Mouse (Mus musculus): ENCODE results near the gene Trip10.

Trip10 gene

GRCm38 (mm10) chr17:57249186-57250181 lies at the start of gene Trip10:
Trip10 (plus strand) TSS chr17:57249455.
- WGBS = under 1% methylated on average over 50 of the region's 52 CpGs

DNA sequence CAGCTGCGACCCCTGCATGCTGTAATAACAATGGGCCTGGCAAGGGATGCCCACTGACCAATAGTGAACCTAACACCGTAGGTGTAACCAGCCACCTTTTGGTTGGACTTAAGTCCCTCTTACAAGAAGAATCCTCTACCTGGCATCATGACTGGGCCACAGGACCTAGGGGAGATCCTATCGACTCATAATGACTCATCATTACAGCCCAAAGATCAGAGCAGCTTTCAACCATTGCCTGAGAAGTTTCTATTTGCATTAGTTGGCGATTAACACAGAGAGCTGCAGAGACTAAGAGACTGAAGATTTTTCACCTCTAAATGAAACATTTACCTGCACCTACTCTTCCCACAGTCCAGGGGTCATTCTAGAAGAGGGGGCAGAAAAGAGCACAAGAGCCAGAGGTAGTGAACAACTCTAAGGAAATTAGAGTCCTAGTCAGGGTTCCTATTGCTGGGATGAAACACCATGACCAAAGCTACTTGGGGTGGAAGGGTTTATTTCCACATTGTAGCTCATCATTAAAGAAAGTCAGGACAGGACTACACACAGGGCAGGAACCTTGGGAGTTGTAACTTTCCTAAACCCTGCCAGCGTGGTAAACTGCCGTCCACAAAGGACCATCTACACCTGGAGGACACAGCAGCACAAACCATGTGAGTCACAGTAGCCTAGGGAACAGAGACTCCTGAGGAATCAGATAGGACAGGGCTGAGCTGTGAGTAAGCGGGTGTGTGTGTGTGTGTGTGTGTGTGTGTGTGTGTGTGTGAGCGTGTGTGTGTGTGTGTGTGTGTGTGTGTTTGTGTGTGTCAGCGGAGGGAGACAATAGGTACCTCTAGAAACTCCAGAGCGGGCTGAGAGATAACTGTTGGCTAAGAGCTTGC lies 47.2 kb upstream of the Trip10 start:
- 89% methylated on average over 10 of the region's 10 CpGs for WGBS

GRCm38 (mm10) chr17:57207938-57208337 lies 41.3 kb upstream of the Trip10 start:
- 67% methylated on average over 3 of the region's 3 CpGs for WGBS

DNA sequence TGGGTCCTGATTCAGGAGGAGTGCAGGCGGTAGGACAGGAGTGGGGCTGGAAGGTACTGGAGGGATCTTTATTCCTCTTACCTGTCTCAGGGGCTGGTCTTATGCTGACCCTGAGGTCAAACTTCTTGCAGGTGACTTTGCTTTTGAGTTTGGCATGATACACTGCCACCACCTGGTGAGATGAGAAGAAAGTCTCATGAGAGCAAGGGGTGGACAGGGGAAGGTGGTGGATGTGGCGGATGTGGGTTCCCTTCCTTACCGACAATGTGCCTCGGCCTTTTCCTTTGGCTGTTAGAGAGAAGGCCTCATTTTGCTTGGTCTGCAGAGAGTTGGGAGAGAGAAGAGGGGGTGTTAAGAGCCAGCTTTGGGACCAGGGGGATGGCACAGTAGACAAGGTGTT lies 39.9 kb upstream of the Trip10 start:
- 67% methylated on average over 4 of the region's 4 CpGs for WGBS

DNA sequence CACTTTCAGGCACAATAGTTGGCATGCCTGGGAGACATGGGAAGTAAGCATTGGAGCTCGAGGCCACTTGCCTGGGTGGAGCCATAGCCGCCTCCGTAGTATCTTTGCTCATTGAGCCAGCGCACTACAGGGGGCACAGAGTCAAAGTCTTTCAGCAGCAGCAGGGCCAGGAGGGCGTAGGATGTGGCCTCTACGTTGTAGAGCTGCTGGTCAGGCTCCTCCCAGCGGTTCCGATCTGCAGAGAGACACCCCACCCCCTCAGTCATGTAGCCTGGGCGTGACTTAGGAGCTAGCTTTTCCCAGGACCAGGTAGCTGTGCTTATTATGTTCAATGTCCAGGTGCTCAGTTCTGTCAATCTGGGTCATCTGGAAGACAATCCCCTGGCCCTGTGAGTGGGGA lies 37.8 kb upstream of the Trip10 start:
- 65% methylated on average over 9 of the region's 9 CpGs for WGBS

DNA sequence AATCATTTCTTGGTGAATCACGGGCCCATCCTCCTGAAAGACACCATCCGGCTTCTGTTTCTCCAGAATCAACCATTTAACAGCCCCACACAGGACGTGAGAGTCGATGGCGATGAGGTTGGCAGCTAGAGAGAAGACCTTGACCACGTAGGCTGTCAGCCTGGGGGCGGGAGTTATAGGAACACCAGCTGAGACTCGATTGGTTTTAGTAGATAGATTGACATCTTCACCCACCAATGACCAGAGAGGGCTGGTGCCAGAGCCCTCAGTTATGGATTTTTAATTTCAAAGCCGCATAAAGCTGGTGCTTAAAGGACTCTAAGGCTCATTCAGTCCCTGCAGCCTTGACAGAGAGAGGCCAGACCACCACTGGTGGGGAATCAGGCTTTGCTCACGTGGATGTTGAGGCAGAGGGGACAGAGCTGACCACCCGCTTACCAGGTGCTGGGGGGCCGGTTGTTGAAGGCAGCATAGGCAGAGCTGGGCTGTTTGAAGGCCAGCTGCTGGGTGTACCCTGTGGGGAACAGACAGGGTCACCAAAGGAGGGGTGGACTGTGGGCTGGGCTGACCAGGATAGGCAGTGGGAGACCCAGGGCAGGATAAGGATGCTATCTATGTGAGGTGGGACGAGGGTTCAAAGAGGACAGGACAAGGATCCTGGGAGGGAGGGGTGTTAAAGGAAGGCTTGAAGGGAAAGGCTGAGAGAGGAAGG lies 34.4 kb upstream of the Trip10 start:
- 51% methylated on average over 13 of the region's 13 CpGs for WGBS

DNA sequence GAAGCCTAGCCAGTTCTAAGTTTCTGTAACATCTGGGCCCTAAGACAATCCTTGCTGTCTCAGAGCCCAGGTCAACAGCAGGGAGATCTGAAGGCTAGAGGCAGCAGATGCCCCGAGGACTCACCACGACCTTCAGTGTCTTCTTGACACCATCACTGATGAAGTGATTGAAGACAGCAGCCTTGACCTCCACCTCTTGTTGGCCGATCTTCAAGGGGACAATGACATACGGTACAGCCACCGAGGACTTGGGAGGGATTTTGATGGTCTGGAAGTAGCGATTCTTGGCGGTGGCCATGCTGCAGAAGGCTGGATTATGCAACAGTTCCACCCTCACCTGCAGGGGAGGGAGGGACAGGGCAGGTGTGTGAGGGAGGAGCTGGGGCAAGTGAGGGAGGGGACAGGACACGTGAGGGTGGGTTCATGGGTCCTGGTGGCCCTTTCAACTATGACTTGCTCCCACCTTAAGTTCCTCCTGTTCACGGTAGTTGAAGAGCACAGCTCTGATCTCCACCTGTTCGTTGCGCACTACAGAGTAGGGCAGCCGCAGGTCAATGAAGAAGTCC lies 30.8 kb upstream of the Trip10 start:
- WGBS = 81% methylated on average over 12 of the region's 12 CpGs

GRCm38 (mm10) chr17:57219167-57219883 lies 29.9 kb upstream of the Trip10 start:
- 19% methylated on average over 11 of the region's 11 CpGs for WGBS

GRCm38 (mm10) chr17:57219884-57220207 lies 29.4 kb upstream of the Trip10 start:
- WGBS = 24% methylated on average over 3 of the region's 3 CpGs

- 83% methylated on average over 4 of the region's 4 CpGs for WGBS
Observed at GRCm38 (mm10) chr17:57221911-57222310, 27.3 kb upstream of the Trip10 start.

- WGBS = 71% methylated on average over 9 of the region's 9 CpGs
Observed at GRCm38 (mm10) chr17:57223313-57223712, 25.9 kb upstream of the Trip10 start.

DNA sequence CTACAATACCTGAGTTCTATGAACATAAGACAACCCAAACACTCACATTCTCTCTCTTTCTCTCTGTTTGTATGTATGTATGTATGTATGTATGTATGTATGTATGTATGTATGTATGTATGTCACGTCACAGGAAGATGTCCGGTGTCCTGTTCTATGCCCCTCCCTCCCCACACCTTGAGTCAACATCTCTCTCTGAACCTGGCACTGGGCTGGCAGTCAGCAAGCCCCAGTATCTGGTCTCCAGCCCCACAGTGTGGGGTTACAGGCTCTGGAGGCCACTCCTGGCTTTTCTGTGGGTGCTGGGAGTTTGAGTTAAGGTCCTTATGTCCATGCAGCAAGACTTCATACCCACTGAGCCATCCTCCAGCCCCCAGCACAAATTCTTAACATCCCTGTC lies 21.8 kb upstream of the Trip10 start:
- 95% methylated on average over 2 of the region's 2 CpGs for WGBS

- 86% methylated on average over 3 of the region's 3 CpGs for WGBS
Observed at GRCm38 (mm10) chr17:57228014-57228413, 21.2 kb upstream of the Trip10 start, which contains the start of gene C3. C3 (minus strand) TSS chr17:57228136.

DNA sequence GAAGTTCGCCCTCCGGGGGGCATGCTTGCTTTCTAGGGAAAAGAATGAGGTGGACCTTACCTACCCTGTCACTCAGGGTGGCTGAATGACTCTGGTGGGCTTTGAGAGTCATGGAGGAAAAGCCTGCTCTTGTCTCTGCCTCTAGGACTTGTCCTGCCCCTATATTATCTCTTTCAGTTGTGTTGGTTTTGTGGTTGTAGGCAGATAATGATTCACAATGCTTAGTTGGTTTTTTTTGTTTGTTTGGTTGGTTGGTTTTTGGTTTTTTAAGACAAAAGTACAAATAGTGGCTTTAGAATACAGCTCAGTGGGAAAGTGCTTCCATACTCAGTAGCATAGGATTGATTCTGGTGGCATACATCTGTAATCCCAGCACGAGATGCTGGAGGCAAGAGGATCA lies 20.4 kb upstream of the Trip10 start:
- 79% methylated on average over 3 of the region's 3 CpGs for WGBS

- 78% methylated on average over 15 of the region's 15 CpGs for WGBS
Observed at GRCm38 (mm10) chr17:57229851-57230727, 19.2 kb upstream of the Trip10 start.

GRCm38 (mm10) chr17:57230728-57231125 lies 18.5 kb upstream of the Trip10 start:
- WGBS = 65% methylated on average over 6 of the region's 6 CpGs

DNA sequence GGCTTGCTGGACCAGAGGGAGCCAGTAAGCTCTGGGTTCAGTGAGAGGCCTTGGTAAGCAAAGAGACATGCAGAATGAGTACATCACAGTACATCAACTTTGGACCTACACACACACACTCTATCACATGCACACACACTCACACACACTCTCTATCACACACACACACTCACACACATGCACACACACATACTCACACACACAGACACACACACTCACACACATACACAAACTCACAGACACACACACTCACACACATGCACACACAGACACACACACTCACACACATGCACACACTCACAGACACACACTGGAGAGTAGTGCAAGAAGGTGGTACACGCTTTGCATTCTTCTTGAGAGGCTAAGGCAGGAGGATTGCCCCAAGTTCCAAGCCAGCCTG lies 17.1 kb upstream of the Trip10 start:
- 88% methylated on average over 1 of the region's 1 CpGs for WGBS

DNA sequence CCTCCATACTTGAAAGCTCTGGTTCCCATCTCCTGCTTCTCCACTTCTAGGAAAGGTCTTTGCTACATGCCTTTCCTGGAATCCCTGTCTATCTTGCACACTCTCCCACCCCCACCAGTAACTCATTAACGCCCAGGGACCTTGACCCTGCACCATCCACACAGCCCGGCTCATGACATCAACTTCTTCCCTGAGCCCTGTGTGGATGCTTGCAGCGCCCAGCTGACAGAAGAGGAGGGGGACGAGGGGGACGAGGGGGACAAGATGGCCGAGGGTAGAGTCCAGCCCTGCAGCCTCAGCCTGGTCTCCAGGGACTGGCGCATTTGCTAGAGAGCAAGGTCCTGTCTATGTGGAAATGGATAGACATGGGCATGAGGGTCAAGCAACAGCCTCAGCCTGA lies 16.2 kb upstream of the Trip10 start:
- 59% methylated on average over 7 of the region's 7 CpGs for WGBS

DNA sequence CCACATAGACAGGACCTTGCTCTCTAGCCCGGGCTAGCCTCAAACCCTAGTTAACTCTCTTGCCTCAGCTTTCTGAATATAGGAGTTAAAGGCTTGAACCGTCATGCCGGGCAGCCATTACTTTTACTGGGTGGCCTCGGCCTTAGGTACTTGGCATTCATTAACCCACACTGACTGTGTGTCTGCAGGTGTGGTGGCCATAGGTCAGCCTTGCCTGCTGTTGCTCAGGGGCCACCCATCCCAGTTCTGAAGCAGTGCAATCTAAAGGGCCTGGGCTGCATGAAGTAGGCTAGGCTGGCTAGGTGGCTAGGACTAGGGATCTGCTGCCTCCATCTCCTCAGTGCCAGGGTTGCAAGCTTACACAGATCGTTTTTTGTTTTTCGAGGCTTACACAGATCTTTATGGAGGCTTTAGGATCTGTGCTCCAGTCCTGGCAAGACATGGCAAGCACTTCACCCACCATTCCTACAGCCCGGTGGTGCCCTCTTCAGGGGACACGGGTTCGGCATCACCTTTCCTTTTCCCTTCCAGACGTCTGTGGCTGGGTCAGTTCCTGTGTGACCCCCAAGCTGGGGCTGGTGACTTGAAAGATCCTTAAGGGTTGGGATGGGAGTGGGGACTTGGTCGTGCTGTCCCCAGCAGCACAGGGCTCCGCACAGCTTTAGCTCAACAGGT lies 14.9 kb upstream of the Trip10 start:
- 81% methylated on average over 12 of the region's 12 CpGs for WGBS

Data from cerebral cortex, adult 2 months (tissue).